Mouse (Mus musculus): ENCODE measurements around the gene Tub. TPM values are rescaled to one million over a fixed set of nuclear protein-coding genes. Genes with fewer than 3 reads are reported as not detected.

Gene Tub
- polyA plus RNA-seq, 1 experiment from 2014 or later: 57.8 TPM

DNA sequence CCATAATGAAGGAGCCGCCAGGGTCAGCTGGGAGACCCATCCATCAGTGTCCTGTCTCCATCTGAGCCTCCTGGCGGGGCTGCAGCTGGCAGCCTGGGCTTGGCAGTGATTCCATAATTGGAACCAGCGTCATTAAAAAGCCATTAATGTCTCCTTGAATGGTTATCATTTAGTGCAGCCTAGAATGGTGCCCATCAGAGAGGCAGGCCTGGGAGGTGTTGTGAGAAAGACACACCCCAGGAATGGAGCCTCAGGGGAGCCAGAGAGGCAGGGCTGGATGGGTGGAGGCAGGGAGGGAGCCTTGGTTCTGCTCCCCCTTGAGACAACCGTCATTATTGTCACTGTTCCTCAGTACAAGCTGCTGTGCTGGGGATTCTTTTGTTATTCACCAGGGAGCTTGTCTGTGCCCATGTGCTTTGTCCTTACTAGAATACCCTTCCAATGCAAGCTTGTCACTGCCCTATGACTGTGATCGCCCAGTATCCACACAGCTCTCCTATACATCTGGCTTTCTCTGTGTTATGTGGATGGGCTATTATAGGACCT, 66.3 kb downstream of the Tub start:
- no peaks in the 10 kb centered on the region for H3K36me3 ChIP-seq (ENCODE audit: control insufficient read depth, insufficient read depth)
- ATAC-seq: peak; percentile 39
- H3K9ac ChIP-seq (replicated peaks; ENCODE audit: low read depth, low read length): peak overlapping the region; percentile 4; the same call in 1 of the 2 replicates
- H3K4me2 ChIP-seq (ENCODE audit: low read length): no peak overlapping the region
- H3K9me3 ChIP-seq (ENCODE audit: control insufficient read depth, low read length): no peaks in the 10 kb centered on the region
- H3K27ac ChIP-seq (ENCODE audit: low read length): peak overlapping the region; percentile 48; the same call in 1 of the 2 replicates
- WGBS: 21% methylated on average over 5 of the region's 5 CpGs
- H3K27me3 ChIP-seq (replicated peaks; ENCODE audit: control insufficient read depth, insufficient read depth, low read length): no peaks in the 10 kb centered on the region
- peaks cover 28% of the 10 kb centered on the region for H3K4me1 ChIP-seq (replicated peaks; ENCODE audit: control insufficient read depth, insufficient read depth, low read length)
- H3K4me3 ChIP-seq (replicated peaks; ENCODE audit: low read length): no peak overlapping the region

DNA sequence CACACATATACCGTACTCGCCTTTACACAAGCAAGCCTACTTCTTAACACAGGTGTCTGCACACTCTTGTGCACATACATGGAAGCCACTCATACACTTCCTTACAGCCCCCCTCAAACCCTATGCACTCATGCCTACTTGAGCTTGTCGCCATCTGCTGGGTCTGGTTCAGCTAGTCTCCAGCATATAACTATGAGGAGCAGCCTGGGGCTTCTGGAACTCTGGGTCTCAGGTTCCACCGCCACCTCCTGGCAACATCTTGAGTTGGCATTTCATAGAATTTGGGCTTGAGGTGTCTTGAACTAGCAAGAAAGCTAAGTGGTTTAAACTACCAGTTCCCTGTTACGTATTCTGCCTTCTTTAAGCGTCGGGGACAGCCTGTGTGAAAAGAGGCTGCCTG, 69.1 kb downstream of the Tub start:
- H3K4me2 ChIP-seq (ENCODE audit: low read length): no peak overlapping the region
- ATAC-seq: no peak

DNA sequence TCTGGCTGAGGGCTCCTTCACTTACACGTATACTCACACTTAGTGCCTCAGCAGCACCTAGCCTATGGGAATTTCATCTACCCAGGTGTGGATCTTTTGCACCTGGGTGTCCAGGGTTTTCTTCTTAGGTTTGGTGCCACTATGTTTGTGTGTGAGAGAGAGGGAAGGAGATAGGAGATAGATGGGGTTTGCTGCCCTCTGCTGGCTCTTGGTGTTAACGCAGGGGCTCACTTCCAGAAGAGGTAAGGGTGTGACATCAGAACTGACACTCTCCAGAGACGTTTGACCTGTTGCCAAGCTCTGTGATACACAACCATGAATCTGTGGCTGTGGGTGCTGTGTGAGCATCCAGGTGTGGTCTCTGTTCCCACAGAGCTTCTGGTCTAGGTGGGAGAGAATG, 71.3 kb downstream of the Tub start:
- Histone ChIP-seq H3K36me3 (ENCODE audit: control insufficient read depth, insufficient read depth) (peaks cover 4% of the 10 kb centered on the region; the same call in 1 of the 2 replicates), H3K4me3 (replicated peaks; ENCODE audit: low read length) (no peak overlapping the region), H3K9ac (replicated peaks; ENCODE audit: low read depth, low read length) (no peak overlapping the region), H3K4me1 (replicated peaks; ENCODE audit: control insufficient read depth, insufficient read depth, low read length) (peaks cover 4% of the 10 kb centered on the region; the same call in 1 of the 2 replicates), H3K9me3 (ENCODE audit: control insufficient read depth, low read length) (no peaks in the 10 kb centered on the region), H3K27me3 (replicated peaks; ENCODE audit: control insufficient read depth, insufficient read depth, low read length) (no peaks in the 10 kb centered on the region), H3K4me2 (ENCODE audit: low read length) (no peak overlapping the region), H3K27ac (ENCODE audit: low read length) (no peak overlapping the region)
- WGBS: 18% methylated on average over 3 of the region's 3 CpGs
- peak; percentile 23 for ATAC-seq

More for the DNA sequence above, 69.1 kb downstream of the Tub start:
- no peak overlapping the region for H3K4me3 ChIP-seq (replicated peaks; ENCODE audit: low read length)
- no peaks in the 10 kb centered on the region for H3K27me3 ChIP-seq (replicated peaks; ENCODE audit: control insufficient read depth, insufficient read depth, low read length)
- H3K27ac ChIP-seq (ENCODE audit: low read length): no peak overlapping the region
- H3K9ac ChIP-seq (replicated peaks; ENCODE audit: low read depth, low read length): no peak overlapping the region
- H3K4me1 ChIP-seq (replicated peaks; ENCODE audit: control insufficient read depth, insufficient read depth, low read length): peaks cover 7% of the 10 kb centered on the region; the same call in 1 of the 2 replicates
- H3K36me3 ChIP-seq (ENCODE audit: control insufficient read depth, insufficient read depth): no peaks in the 10 kb centered on the region
- H3K9me3 ChIP-seq (ENCODE audit: control insufficient read depth, low read length): no peaks in the 10 kb centered on the region
- WGBS: 88% methylated on average over 7 of the region's 7 CpGs

DNA sequence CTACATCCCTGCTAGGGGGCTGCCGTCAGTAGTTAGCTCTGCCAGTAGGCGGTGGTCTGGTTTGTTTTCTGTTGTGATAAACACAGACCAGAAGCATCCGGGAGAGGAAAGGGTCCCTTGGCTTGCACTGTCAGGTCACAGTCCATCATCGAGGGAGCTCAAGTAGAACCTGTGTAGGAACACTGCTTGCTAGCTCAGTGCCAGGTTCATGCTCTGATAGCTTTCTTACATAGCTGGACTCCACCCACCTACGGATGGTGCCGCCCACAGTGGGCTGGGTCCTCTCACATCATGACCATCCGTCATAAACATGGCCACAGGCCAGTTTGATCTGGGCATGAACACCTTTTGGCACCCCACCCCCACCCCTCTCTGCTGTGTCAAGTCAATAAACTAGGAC, 75.6 kb downstream of the Tub start:
- Histone ChIP-seq H3K4me1 (replicated peaks; ENCODE audit: control insufficient read depth, insufficient read depth, low read length) (no peaks in the 10 kb centered on the region), H3K9ac (replicated peaks; ENCODE audit: low read depth, low read length) (no peak overlapping the region), H3K27me3 (replicated peaks; ENCODE audit: control insufficient read depth, insufficient read depth, low read length) (no peaks in the 10 kb centered on the region), H3K4me3 (replicated peaks; ENCODE audit: low read length) (no peak overlapping the region), H3K9me3 (ENCODE audit: control insufficient read depth, low read length) (no peaks in the 10 kb centered on the region), H3K4me2 (ENCODE audit: low read length) (no peak overlapping the region), H3K27ac (ENCODE audit: low read length) (no peak overlapping the region), H3K36me3 (ENCODE audit: control insufficient read depth, insufficient read depth) (peaks cover 12% of the 10 kb centered on the region)
- no peak for ATAC-seq
- 98% methylated on average over 7 of the region's 7 CpGs for WGBS

DNA sequence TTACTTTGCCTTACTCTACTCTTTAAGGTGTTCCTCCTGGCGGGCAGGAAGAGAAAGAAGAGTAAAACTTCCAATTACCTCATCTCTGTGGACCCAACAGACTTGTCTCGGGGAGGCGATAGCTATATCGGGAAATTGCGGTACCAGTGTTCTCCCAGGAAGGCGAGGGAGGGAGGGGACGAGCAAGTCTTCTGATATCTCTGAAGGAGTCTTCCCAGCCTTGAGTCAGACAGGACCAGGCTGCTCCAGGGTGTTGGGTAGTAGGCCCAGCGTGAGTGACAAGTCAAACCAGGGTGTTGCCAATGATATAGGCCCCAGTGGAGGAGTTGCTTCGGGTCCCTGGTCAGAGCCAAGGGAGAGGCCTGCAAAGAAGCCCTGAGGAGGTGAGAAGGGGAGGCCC, 76.8 kb downstream of the Tub start:
- Histone ChIP-seq H3K27ac (ENCODE audit: low read length) (no peak overlapping the region), H3K27me3 (replicated peaks; ENCODE audit: control insufficient read depth, insufficient read depth, low read length) (no peaks in the 10 kb centered on the region), H3K4me1 (replicated peaks; ENCODE audit: control insufficient read depth, insufficient read depth, low read length) (no peaks in the 10 kb centered on the region), H3K4me2 (ENCODE audit: low read length) (no peak overlapping the region), H3K9me3 (ENCODE audit: control insufficient read depth, low read length) (no peaks in the 10 kb centered on the region), H3K36me3 (ENCODE audit: control insufficient read depth, insufficient read depth) (peaks cover 13% of the 10 kb centered on the region), H3K4me3 (replicated peaks; ENCODE audit: low read length) (no peak overlapping the region), H3K9ac (replicated peaks; ENCODE audit: low read depth, low read length) (no peak overlapping the region)
- no peak for ATAC-seq
- WGBS: 92% methylated on average over 9 of the region's 9 CpGs

DNA sequence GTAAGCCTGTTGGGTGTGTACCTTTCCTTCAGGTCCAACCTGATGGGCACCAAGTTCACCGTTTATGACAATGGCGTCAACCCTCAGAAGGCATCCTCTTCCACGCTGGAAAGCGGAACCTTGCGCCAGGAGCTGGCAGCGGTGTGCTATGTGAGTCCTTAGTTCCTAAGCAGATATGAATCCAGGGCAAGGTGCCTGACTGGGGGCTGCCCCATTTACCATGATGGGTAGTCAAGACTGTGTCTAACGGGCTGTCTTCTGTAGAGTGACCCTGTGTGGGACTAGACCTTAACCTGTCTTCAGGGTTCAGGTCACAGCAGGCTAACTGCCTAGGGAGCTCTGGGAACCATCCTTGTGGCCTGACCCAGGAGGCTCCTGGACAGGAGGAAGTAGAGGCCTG, 77.6 kb downstream of the Tub start:
- 93% methylated on average over 7 of the region's 7 CpGs for whole genome bisulfite sequencing
- H3K27me3 ChIP-seq (replicated peaks; ENCODE audit: control insufficient read depth, insufficient read depth, low read length): no peaks in the 10 kb centered on the region
- no peak overlapping the region for H3K9ac ChIP-seq (replicated peaks; ENCODE audit: low read depth, low read length)
- no peak overlapping the region for H3K4me2 ChIP-seq (ENCODE audit: low read length)
- no peaks in the 10 kb centered on the region for H3K4me1 ChIP-seq (replicated peaks; ENCODE audit: control insufficient read depth, insufficient read depth, low read length)
- 0 out of 2 replicates have a peak, but pooled peaks have one; percentile 10 for ATAC-seq
- peaks cover 13% of the 10 kb centered on the region for H3K36me3 ChIP-seq (ENCODE audit: control insufficient read depth, insufficient read depth)
- H3K4me3 ChIP-seq (replicated peaks; ENCODE audit: low read length): no peak overlapping the region
- no peak overlapping the region for H3K27ac ChIP-seq (ENCODE audit: low read length)
- no peaks in the 10 kb centered on the region for H3K9me3 ChIP-seq (ENCODE audit: control insufficient read depth, low read length)

DNA sequence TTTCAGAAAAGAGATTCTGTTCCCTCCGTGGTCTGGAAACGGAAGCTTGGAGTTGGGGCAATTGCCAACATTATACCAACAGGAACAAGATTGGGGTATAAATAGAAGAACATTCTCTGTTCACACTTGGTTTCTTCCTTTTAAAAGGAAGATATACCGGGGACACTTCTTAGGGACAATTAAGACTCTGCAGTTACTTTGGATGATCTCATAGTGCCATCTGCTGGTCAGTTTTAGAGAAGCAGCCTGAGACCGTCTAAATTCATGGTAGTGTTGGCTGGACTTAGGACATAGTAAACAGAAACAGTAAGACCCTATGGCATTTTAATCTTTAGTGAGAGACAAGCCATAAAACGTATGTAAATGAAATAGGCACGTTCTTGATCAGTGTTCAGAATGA, 78.1 kb downstream of the Tub start:
- Histone ChIP-seq H3K27ac (ENCODE audit: low read length) (no peak overlapping the region), H3K4me1 (replicated peaks; ENCODE audit: control insufficient read depth, insufficient read depth, low read length) (no peaks in the 10 kb centered on the region), H3K4me2 (ENCODE audit: low read length) (no peak overlapping the region), H3K4me3 (replicated peaks; ENCODE audit: low read length) (no peak overlapping the region), H3K27me3 (replicated peaks; ENCODE audit: control insufficient read depth, insufficient read depth, low read length) (no peaks in the 10 kb centered on the region), H3K9ac (replicated peaks; ENCODE audit: low read depth, low read length) (no peak overlapping the region), H3K9me3 (ENCODE audit: control insufficient read depth, low read length) (no peaks in the 10 kb centered on the region), H3K36me3 (ENCODE audit: control insufficient read depth, insufficient read depth) (peaks cover 13% of the 10 kb centered on the region)
- WGBS: 28% methylated on average over 6 of the region's 6 CpGs
- ATAC-seq: peak; percentile 57

DNA sequence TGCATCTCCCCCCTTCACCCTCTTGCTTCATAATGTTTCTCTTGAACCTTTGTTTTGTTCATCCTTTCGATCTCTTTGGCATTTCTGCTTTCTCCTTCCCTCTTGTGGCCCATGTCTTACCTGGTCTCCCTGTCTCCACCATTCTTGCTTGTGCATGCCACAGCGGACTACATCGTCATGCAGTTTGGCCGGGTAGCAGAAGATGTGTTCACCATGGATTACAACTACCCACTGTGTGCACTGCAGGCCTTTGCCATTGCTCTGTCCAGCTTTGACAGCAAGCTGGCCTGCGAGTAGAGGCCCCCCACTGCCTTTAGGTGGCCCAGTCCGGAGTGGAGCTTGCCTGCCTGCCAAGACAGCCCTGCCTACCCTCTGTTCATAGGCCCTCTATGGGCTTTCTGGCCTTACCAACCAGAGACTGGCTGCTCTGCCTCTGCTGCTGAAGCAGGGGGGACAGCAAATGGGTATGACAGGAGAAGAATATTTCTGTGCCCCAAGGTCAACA, 79.9 kb downstream of the Tub start:
- WGBS: 84% methylated on average over 6 of the region's 6 CpGs
- peaks cover 16% of the 10 kb centered on the region for H3K36me3 ChIP-seq (ENCODE audit: control insufficient read depth, insufficient read depth)
- no peaks in the 10 kb centered on the region for H3K9me3 ChIP-seq (ENCODE audit: control insufficient read depth, low read length)

DNA sequence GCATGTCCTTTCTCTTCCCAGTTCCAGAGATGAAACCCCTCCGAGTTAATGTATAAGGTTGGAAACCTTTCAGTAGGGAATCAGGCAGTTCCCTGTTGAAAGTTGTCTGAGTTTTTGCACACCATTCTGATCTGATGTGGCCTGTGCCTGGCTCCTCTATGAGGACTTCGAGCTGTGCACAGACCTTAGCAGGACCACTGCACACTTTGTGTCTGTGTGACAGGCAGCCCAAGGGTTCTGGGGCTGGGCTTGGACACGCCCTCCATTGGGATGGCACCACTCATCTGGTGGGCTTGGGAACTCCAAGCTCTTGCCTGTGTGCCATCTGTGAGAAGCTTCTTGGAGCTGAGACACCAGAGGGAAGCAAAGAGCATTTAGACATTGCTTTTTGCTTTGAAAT, 81.2 kb downstream of the Tub start:
- H3K27me3 ChIP-seq (replicated peaks; ENCODE audit: control insufficient read depth, insufficient read depth, low read length): no peaks in the 10 kb centered on the region
- no peak overlapping the region for H3K4me2 ChIP-seq (ENCODE audit: low read length)
- H3K27ac ChIP-seq (ENCODE audit: low read length): no peak overlapping the region
- WGBS: 93% methylated on average over 3 of the region's 3 CpGs
- H3K9ac ChIP-seq (replicated peaks; ENCODE audit: low read depth, low read length): no peak overlapping the region
- peaks cover 11% of the 10 kb centered on the region; the same call in 1 of the 2 replicates for H3K36me3 ChIP-seq (ENCODE audit: control insufficient read depth, insufficient read depth)
- H3K4me3 ChIP-seq (replicated peaks; ENCODE audit: low read length): no peak overlapping the region
- ATAC-seq: no peak
- H3K9me3 ChIP-seq (ENCODE audit: control insufficient read depth, low read length): no peaks in the 10 kb centered on the region
- no peaks in the 10 kb centered on the region for H3K4me1 ChIP-seq (replicated peaks; ENCODE audit: control insufficient read depth, insufficient read depth, low read length)

More for the DNA sequence above, 79.9 kb downstream of the Tub start:
- no peak overlapping the region for H3K27ac ChIP-seq (ENCODE audit: low read length)
- H3K4me2 ChIP-seq (ENCODE audit: low read length): no peak overlapping the region
- H3K9ac ChIP-seq (replicated peaks; ENCODE audit: low read depth, low read length): no peak overlapping the region
- no peak overlapping the region for H3K4me3 ChIP-seq (replicated peaks; ENCODE audit: low read length)
- no peaks in the 10 kb centered on the region for H3K4me1 ChIP-seq (replicated peaks; ENCODE audit: control insufficient read depth, insufficient read depth, low read length)
- no peaks in the 10 kb centered on the region for H3K27me3 ChIP-seq (replicated peaks; ENCODE audit: control insufficient read depth, insufficient read depth, low read length)
- ATAC-seq: no peak

Measured in forebrain, embryonic 16.5 days (tissue).